Mouse (Mus musculus): ENCODE data around the gene Gm4969. TPM values are rescaled to one million over a fixed set of nuclear protein-coding genes. Genes with fewer than 3 reads are reported as not detected.
"Not testable (repeated sequence)": the region's sequence is repeated elsewhere in the genome, so short reads cannot be mapped to it uniquely, and the experiment has no call there.

The Gm4969 gene
- total RNA-seq (2021) = not detected

GRCm38 (mm10) chr7:19118028-19118771 is at the start of gene Gm4969:
Gene Gm4969 (minus strand): TSS chr7:19118368.
- peak; percentile 33 to 37 for DNase-seq
- intact Hi-C loops (cut with DNase I) = loop anchor here (2.0 kb wide), 1 partner anchor 93 kb away; the partner anchor contains the start of gene Sympk

GRCm38 (mm10) chr7:19166990-19167389 is 48.8 kb upstream of the Gm4969 start:
- intact Hi-C loops (cut with DNase I) = no loop called here
- DNase-seq = no peak

- intact Hi-C loops (cut with DNase I) = no loop called here
- peak in 1 of 2 experiments; percentile 34 for DNase-seq
Measured at GRCm38 (mm10) chr7:19165656-19166423, 47.7 kb upstream of the Gm4969 start, which contains the start of gene Gipr. Gene Gipr (minus strand): TSS chr7:19166127.

- no peak for DNase-seq
- intact Hi-C loops (cut with DNase I) = no loop called here
Measured at GRCm38 (mm10) chr7:19164978-19165377, 46.8 kb upstream of the Gm4969 start.

- intact Hi-C loops (cut with DNase I) = no loop called here
- DNase-seq = no peak
Measured at GRCm38 (mm10) chr7:19164189-19164588, 46.0 kb upstream of the Gm4969 start.

- DNase-seq = no peak
- intact Hi-C loops (cut with DNase I) = no loop called here
Measured at GRCm38 (mm10) chr7:19163752-19164151, 45.6 kb upstream of the Gm4969 start.

GRCm38 (mm10) chr7:19162928-19163327 is 44.8 kb upstream of the Gm4969 start:
- no peak for DNase-seq

GRCm38 (mm10) chr7:19160115-19160514 is 41.9 kb upstream of the Gm4969 start:
- intact Hi-C loops (cut with DNase I) = no loop called here
- no peak for DNase-seq

More at GRCm38 (mm10) chr7:19162928-19163327, 44.8 kb upstream of the Gm4969 start:
- intact Hi-C loops (cut with DNase I) = no loop called here

- intact Hi-C loops (cut with DNase I) = loop anchor here (5.0 kb wide), 1 partner anchor 138 kb away; no protein-coding TSS in a partner anchor
- DNase-seq = no peak
Measured at GRCm38 (mm10) chr7:19159411-19159810, 41.2 kb upstream of the Gm4969 start.

- DNase-seq = no peak
- intact Hi-C loops (cut with DNase I) = loop anchor here (5.0 kb wide), 1 partner anchor 139 kb away; no protein-coding TSS in a partner anchor
Measured at GRCm38 (mm10) chr7:19158601-19159000, 40.4 kb upstream of the Gm4969 start.

GRCm38 (mm10) chr7:19157160-19157800 is 39.1 kb upstream of the Gm4969 start:
- intact Hi-C loops (cut with DNase I) = loop anchor here (1.0 to 5.0 kb wide), 3 partner anchors 15 to 140 kb away; no protein-coding TSS in a partner anchor
- DNase-seq = peak; percentile 91 to 95

- intact Hi-C loops (cut with DNase I) = loop anchor here (2.0 to 5.0 kb wide), 2 partner anchors 53 to 141 kb away; no protein-coding TSS in a partner anchor
Measured at GRCm38 (mm10) chr7:19155825-19156475, 37.8 kb upstream of the Gm4969 start.

GRCm38 (mm10) chr7:19154796-19155195 is 36.6 kb upstream of the Gm4969 start:
- DNase-seq = no peak
- intact Hi-C loops (cut with DNase I) = loop anchor here (5.0 kb wide), 1 partner anchor 143 kb away; no protein-coding TSS in a partner anchor

More at GRCm38 (mm10) chr7:19155825-19156475, 37.8 kb upstream of the Gm4969 start:
- no peak for DNase-seq

GRCm38 (mm10) chr7:19151121-19151520 is 33.0 kb upstream of the Gm4969 start:
- intact Hi-C loops (cut with DNase I) = not testable (repeated sequence)

GRCm38 (mm10) chr7:19149626-19150025 is 31.5 kb upstream of the Gm4969 start, which contains the start of gene Snrpd2:
Gene Snrpd2 (plus strand): TSS chr7:19149722.
- DNase-seq = peak; percentile 97 to 99
- intact Hi-C loops (cut with DNase I) = no loop called here

More at GRCm38 (mm10) chr7:19151121-19151520, 33.0 kb upstream of the Gm4969 start:
- DNase-seq = not testable (repeated sequence)

- peak; percentile 94 to 96 for DNase-seq
- intact Hi-C loops (cut with DNase I) = loop anchor here (1.0 kb wide), 1 partner anchor 15 kb away; no protein-coding TSS in a partner anchor
Measured at GRCm38 (mm10) chr7:19148875-19149541, 30.8 kb upstream of the Gm4969 start, which contains the start of gene Qpctl. Gene Qpctl (minus strand): TSS chr7:19149291.

- intact Hi-C loops (cut with DNase I) = loop anchor here (1.0 kb wide), 1 partner anchor 14 kb away; no protein-coding TSS in a partner anchor
- DNase-seq = no peak
Measured at GRCm38 (mm10) chr7:19148180-19148874, 30.2 kb upstream of the Gm4969 start.

- intact Hi-C loops (cut with DNase I) = loop anchor here (1.0 kb wide), 1 partner anchor 13 kb away; no protein-coding TSS in a partner anchor
- DNase-seq = no peak
Measured at GRCm38 (mm10) chr7:19147497-19148045, 29.4 kb upstream of the Gm4969 start.
